Mouse (Mus musculus): Measurements from ENCODE around the gene Akap11. TPM values are rescaled to one million over a fixed set of nuclear protein-coding genes. Genes with fewer than 3 reads are reported as not detected.
A peak's percentile ranks its signal among the peaks of the same experiment; 100 is the strongest.

Akap11 gene
- polyA plus RNA-seq, 1 experiment from 2014 or later: 18.9 TPM

GRCm38 (mm10) chr14:78538572-78539320, 2.1 kb upstream of the Akap11 start:
- no peak for TF ChIP-seq CTCF (IDR thresholded peaks at IDR 0.05; ENCODE audit: low read depth)
- 40% methylated on average over 5 of the region's 5 CpGs for WGBS
- no peak overlapping the region for H3K9ac ChIP-seq
- no peak overlapping the region for H3K4me2 ChIP-seq
- no peak for ATAC-seq (ENCODE audit: insufficient read depth)
- H3K4me1 ChIP-seq (ENCODE audit: insufficient read depth): peaks cover 5% of the 10 kb centered on the region
- H3K4me3 ChIP-seq (ENCODE audit: low read depth, low read length): no peak overlapping the region
- no peaks in the 10 kb centered on the region for H3K27me3 ChIP-seq (ENCODE audit: insufficient read depth, low read length)
- no peaks in the 10 kb centered on the region for H3K9me3 ChIP-seq (ENCODE audit: low read depth, low read length)
- H3K36me3 ChIP-seq (ENCODE audit: insufficient read depth): no peaks in the 10 kb centered on the region
- peak; percentile 48 for DNase-seq
- H3K27ac ChIP-seq (ENCODE audit: low read depth): peak overlapping the region; percentile 9; the same call in 1 of the 2 replicates

- WGBS: 39% methylated on average over 6 of the region's 6 CpGs
- H3K4me2 ChIP-seq: peak overlapping the region; percentile 78
- H3K36me3 ChIP-seq (ENCODE audit: insufficient read depth): no peaks in the 10 kb centered on the region
- H3K4me3 ChIP-seq (ENCODE audit: low read depth, low read length): no peak overlapping the region
- peaks cover 7% of the 10 kb centered on the region for H3K4me1 ChIP-seq (ENCODE audit: insufficient read depth)
- no peak for TF ChIP-seq CTCF (IDR thresholded peaks at IDR 0.05; ENCODE audit: low read depth)
- H3K9me3 ChIP-seq (ENCODE audit: low read depth, low read length): no peaks in the 10 kb centered on the region
- DNase-seq (peak; percentile 44), ATAC-seq (ENCODE audit: insufficient read depth) (no peak)
- H3K27ac ChIP-seq (ENCODE audit: low read depth): peak overlapping the region; percentile 75; the same call in 1 of the 2 replicates
- no peaks in the 10 kb centered on the region for H3K27me3 ChIP-seq (ENCODE audit: insufficient read depth, low read length)
- no peak overlapping the region; the same call in 1 of the 2 replicates for H3K9ac ChIP-seq
Measured at GRCm38 (mm10) chr14:78537551-78537950, 943 bp upstream of the Akap11 start.

- DNase-seq (peak; percentile 10), ATAC-seq (ENCODE audit: insufficient read depth) (no peak)
- WGBS: 40% methylated on average over 2 of the region's 2 CpGs
- H3K27me3 ChIP-seq (ENCODE audit: insufficient read depth, low read length): no peaks in the 10 kb centered on the region
- no peaks in the 10 kb centered on the region for H3K36me3 ChIP-seq (ENCODE audit: insufficient read depth)
- peak overlapping the region; percentile 94 for H3K9ac ChIP-seq
- H3K27ac ChIP-seq (ENCODE audit: low read depth): peak overlapping the region; percentile 61; the same call in 1 of the 2 replicates
- H3K9me3 ChIP-seq (ENCODE audit: low read depth, low read length): no peaks in the 10 kb centered on the region
- TF ChIP-seq CTCF (IDR thresholded peaks at IDR 0.05; ENCODE audit: low read depth): no peak
- H3K4me2 ChIP-seq: peak overlapping the region; percentile 78
- peak overlapping the region; percentile 87 for H3K4me3 ChIP-seq (ENCODE audit: low read depth, low read length)
- peaks cover 15% of the 10 kb centered on the region for H3K4me1 ChIP-seq (ENCODE audit: insufficient read depth)
Measured at GRCm38 (mm10) chr14:78535366-78535765, 1.2 kb downstream of the Akap11 start.

- H3K36me3 ChIP-seq (ENCODE audit: insufficient read depth): no peaks in the 10 kb centered on the region
- no peak overlapping the region for H3K27ac ChIP-seq (ENCODE audit: low read depth)
- peaks cover 17% of the 10 kb centered on the region for H3K4me1 ChIP-seq (ENCODE audit: insufficient read depth)
- H3K9me3 ChIP-seq (ENCODE audit: low read depth, low read length): no peaks in the 10 kb centered on the region
- TF ChIP-seq CTCF (IDR thresholded peaks at IDR 0.05; ENCODE audit: low read depth): no peak
- DNase-seq (no peak), ATAC-seq (ENCODE audit: insufficient read depth) (no peak)
- 91% methylated on average over 5 of the region's 5 CpGs for WGBS
- no peaks in the 10 kb centered on the region for H3K27me3 ChIP-seq (ENCODE audit: insufficient read depth, low read length)
- no peak overlapping the region for H3K4me3 ChIP-seq (ENCODE audit: low read depth, low read length)
- H3K9ac ChIP-seq: no peak overlapping the region
- peak overlapping the region; percentile 36; the same call in 1 of the 2 replicates for H3K4me2 ChIP-seq
Measured at GRCm38 (mm10) chr14:78534651-78535050, 2.0 kb downstream of the Akap11 start.

GRCm38 (mm10) chr14:78533701-78534100, 2.9 kb downstream of the Akap11 start:
- DNase-seq (peak; percentile 52), ATAC-seq (ENCODE audit: insufficient read depth) (no peak)
- Histone ChIP-seq H3K9ac (no peak overlapping the region), H3K27me3 (ENCODE audit: insufficient read depth, low read length) (no peaks in the 10 kb centered on the region), H3K36me3 (ENCODE audit: insufficient read depth) (no peaks in the 10 kb centered on the region), H3K27ac (ENCODE audit: low read depth) (no peak overlapping the region), H3K4me2 (0 out of 2 replicates have a peak overlapping the region, but pooled peaks have one; percentile 12), H3K9me3 (ENCODE audit: low read depth, low read length) (no peaks in the 10 kb centered on the region), H3K4me1 (ENCODE audit: insufficient read depth) (peaks cover 27% of the 10 kb centered on the region), H3K4me3 (ENCODE audit: low read depth, low read length) (no peak overlapping the region)
- 47% methylated on average over 3 of the region's 3 CpGs for WGBS
- TF ChIP-seq CTCF (IDR thresholded peaks at IDR 0.05; ENCODE audit: low read depth): no peak

GRCm38 (mm10) chr14:78532345-78532744, 4.3 kb downstream of the Akap11 start:
- 58% methylated on average over 6 of the region's 6 CpGs for WGBS

GRCm38 (mm10) chr14:78530256-78530655, 6.4 kb downstream of the Akap11 start:
- Histone ChIP-seq H3K27me3 (ENCODE audit: insufficient read depth, low read length) (no peaks in the 10 kb centered on the region), H3K4me1 (ENCODE audit: insufficient read depth) (peaks cover 34% of the 10 kb centered on the region)

More at GRCm38 (mm10) chr14:78532345-78532744, 4.3 kb downstream of the Akap11 start:
- H3K27ac ChIP-seq (ENCODE audit: low read depth): peak overlapping the region; percentile 73
- no peak overlapping the region for H3K9ac ChIP-seq
- peaks cover 29% of the 10 kb centered on the region for H3K4me1 ChIP-seq (ENCODE audit: insufficient read depth)
- no peaks in the 10 kb centered on the region for H3K9me3 ChIP-seq (ENCODE audit: low read depth, low read length)
- no peak for TF ChIP-seq CTCF (IDR thresholded peaks at IDR 0.05; ENCODE audit: low read depth)
- H3K27me3 ChIP-seq (ENCODE audit: insufficient read depth, low read length): no peaks in the 10 kb centered on the region
- ATAC-seq (ENCODE audit: insufficient read depth) (no peak), DNase-seq (peak; percentile 58)
- no peaks in the 10 kb centered on the region for H3K36me3 ChIP-seq (ENCODE audit: insufficient read depth)
- H3K4me3 ChIP-seq (ENCODE audit: low read depth, low read length): no peak overlapping the region
- peak overlapping the region; percentile 15; the same call in 1 of the 2 replicates for H3K4me2 ChIP-seq

More at GRCm38 (mm10) chr14:78530256-78530655, 6.4 kb downstream of the Akap11 start:
- 76% methylated on average over 3 of the region's 3 CpGs for WGBS
- ATAC-seq (ENCODE audit: insufficient read depth) (no peak), DNase-seq (no peak)
- H3K4me3 ChIP-seq (ENCODE audit: low read depth, low read length): no peak overlapping the region
- no peak for TF ChIP-seq CTCF (IDR thresholded peaks at IDR 0.05; ENCODE audit: low read depth)
- H3K9ac ChIP-seq: no peak overlapping the region
- H3K36me3 ChIP-seq (ENCODE audit: insufficient read depth): no peaks in the 10 kb centered on the region
- no peak overlapping the region for H3K27ac ChIP-seq (ENCODE audit: low read depth)
- no peaks in the 10 kb centered on the region for H3K9me3 ChIP-seq (ENCODE audit: low read depth, low read length)
- H3K4me2 ChIP-seq: no peak overlapping the region

Data from lung, embryonic 14.5 days (tissue).